Mouse (Mus musculus): ENCODE data around the gene Gadd45gip1.
A peak's percentile ranks its signal among the peaks of the same experiment; 100 is the strongest.

Gadd45gip1 gene

GRCm38 (mm10) chr8:84832759-84833742, 1.7 kb downstream of the Gadd45gip1 start:
- no peak for DNase-seq

- DNase-seq = no peak
These were observed 2.9 kb downstream of the Gadd45gip1 start for GRCm38 (mm10) chr8:84834002-84834865.

GRCm38 (mm10) chr8:84834866-84835855, 3.8 kb downstream of the Gadd45gip1 start:
- no peak for DNase-seq

GRCm38 (mm10) chr8:84837149-84837911, 6.0 kb downstream of the Gadd45gip1 start:
- no peak for DNase-seq

- DNase-seq = no peak
These were observed 6.7 kb downstream of the Gadd45gip1 start for GRCm38 (mm10) chr8:84837912-84838470.

- no peak for DNase-seq
These were observed 7.2 kb downstream of the Gadd45gip1 start for GRCm38 (mm10) chr8:84838513-84838912.

GRCm38 (mm10) chr8:84839411-84839810, 8.1 kb downstream of the Gadd45gip1 start:
- DNase-seq = no peak

- DNase-seq = no peak
These were observed 8.5 kb downstream of the Gadd45gip1 start for GRCm38 (mm10) chr8:84839875-84840247.

- DNase-seq = peak; percentile 91 to 92
These were observed 9.1 kb downstream of the Gadd45gip1 start, which contains the start of gene Rad23a for GRCm38 (mm10) chr8:84840248-84840999. Rad23a (minus strand) TSS chr8:84840665.

- no peak for DNase-seq
These were observed 10.2 kb downstream of the Gadd45gip1 start for GRCm38 (mm10) chr8:84841514-84841913.

- DNase-seq = no peak
These were observed 13.2 kb downstream of the Gadd45gip1 start for GRCm38 (mm10) chr8:84844397-84845070.

- DNase-seq = peak; percentile 32 to 41
These were observed 14.2 kb downstream of the Gadd45gip1 start for GRCm38 (mm10) chr8:84845355-84846093.

- no peak for DNase-seq
These were observed 14.9 kb downstream of the Gadd45gip1 start for GRCm38 (mm10) chr8:84846094-84846721.

GRCm38 (mm10) chr8:84846722-84847572, 15.6 kb downstream of the Gadd45gip1 start, which contains the start of gene Calr:
Calr (minus strand) TSS chr8:84846934.
- peak; percentile 100 for DNase-seq

GRCm38 (mm10) chr8:84847684-84848435, 16.5 kb downstream of the Gadd45gip1 start:
- peak in 1 of 2 experiments; percentile 20 for DNase-seq

- no peak for DNase-seq
These were observed 25.1 kb downstream of the Gadd45gip1 start for GRCm38 (mm10) chr8:84856434-84856833.

Data from lung, adult 18-20 months (tissue).